Mouse (Mus musculus) lung, postnatal 14 days (tissue): Measurements from ENCODE around the gene Rpia.

Experiments used
- DNase-seq: peaks from one replicate; pipeline ENCODE4 v3.0.0; 2021

Gene Rpia

DNA sequence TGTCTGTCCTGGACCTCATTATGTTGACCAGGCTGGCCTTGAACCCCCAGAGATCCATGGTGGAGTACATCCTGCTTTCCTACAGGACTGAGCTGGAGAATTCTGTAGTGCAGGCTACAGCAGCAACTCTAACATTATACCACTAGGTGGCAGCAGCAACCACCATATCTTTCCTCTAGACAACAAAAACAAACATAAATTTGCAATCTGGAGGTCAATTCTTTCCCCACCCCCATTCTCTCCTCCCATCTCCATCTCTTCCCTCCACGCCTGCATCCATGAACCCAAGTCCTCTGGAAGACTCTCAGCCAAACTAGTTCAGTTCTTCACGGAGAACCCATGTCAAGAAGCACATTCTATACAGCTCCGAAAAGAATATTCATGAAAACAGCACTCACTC, 12.6 kb upstream of the Rpia start:
- peak; percentile 20 for DNase-seq

DNA sequence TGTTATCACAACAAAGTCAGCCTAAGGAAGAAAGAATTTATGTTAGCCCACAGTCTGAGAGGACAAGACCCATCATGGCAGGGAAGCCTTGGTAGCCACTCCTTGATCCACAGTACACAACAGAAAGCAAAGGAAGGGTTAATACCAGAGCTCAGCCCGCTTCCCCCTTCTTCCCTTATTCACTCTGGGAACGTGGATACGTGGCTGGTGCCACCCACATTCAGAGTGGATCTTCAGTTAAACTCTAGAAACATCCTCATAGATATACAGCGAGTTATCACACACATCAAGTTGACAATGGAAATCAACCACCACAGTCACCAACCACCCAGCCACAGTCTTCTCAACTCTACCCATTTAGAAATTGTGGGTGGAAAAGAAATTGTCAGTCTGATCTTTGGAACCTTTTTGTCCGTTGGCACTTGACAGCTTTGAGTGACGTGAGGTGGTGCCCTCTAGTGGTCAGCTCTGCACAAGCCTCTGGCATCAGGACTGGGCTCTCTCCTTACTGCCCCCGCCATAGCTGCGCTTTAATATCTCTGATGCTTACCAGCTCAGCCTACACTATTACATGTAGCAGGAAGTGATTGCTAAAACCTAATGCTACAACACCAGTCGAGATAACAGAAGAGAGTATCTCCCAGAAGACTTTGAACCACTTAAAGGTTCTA, 5.7 kb upstream of the Rpia start:
- DNase-seq = peak; percentile 82

DNA sequence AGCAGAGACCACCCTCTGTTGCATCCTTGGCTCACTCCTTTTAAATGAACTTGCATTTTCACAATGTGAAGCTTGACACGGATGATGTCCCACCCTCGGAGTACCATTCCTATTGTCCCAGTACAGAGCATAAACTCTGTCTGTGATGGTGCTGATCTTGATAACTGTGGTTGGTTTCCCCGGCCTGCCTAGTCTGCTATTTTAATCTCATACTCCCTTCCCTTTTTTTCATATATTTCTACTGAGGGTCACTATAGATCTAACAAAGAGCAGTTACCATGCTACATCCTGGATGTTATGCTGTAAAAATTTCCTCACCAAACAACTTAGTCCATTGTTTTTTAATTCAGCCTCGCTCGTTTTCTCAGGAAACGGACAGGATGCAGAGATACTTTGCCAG, 4.9 kb upstream of the Rpia start:
- no peak for DNase-seq

GRCm38 (mm10) chr6:70792644-70793043, 612 bp upstream of the Rpia start:
- DNase-seq = no peak

DNA sequence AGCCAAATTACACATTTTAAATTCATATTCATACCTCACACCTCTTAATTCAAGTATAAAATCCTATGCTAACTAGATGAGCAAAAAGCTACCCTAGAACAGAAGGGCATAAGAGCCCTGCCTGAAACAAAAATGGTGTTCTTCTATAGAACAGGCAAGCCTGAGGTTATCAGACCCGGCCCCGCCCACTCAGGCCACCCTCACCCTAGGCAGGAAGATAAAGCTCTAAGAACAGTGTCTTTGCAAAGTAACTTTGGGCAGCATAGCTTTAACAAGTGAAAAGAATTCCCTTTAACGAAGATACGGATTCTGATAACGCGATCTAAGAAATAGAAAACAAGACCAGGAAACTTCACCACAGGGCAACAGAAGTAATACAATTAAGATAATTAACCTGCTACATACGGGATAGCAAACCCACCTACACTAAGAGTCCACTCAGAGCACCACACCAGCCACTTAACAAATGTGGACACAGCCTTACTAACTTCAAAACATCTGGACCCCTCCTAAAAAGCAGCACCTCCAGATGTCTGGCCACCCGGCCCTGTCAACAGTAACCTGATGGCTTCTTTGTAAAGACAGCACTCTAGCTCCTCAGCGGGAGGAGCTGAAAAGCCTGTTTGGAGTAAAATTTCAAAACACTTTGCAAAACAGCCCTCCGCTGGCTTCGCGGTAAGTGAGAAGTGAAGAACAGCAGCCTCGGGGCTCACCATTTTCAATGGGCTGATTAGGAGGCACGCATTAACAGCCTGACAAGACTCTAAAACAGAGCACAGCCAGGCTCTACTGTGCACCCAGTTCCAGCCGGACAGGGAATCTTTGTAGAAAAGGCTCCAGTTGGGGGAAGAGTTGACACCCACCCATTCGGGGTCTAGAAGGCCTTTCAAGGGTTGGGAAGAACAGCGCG, 925 bp downstream of the Rpia start:
- DNase-seq = peak; percentile 41

DNA sequence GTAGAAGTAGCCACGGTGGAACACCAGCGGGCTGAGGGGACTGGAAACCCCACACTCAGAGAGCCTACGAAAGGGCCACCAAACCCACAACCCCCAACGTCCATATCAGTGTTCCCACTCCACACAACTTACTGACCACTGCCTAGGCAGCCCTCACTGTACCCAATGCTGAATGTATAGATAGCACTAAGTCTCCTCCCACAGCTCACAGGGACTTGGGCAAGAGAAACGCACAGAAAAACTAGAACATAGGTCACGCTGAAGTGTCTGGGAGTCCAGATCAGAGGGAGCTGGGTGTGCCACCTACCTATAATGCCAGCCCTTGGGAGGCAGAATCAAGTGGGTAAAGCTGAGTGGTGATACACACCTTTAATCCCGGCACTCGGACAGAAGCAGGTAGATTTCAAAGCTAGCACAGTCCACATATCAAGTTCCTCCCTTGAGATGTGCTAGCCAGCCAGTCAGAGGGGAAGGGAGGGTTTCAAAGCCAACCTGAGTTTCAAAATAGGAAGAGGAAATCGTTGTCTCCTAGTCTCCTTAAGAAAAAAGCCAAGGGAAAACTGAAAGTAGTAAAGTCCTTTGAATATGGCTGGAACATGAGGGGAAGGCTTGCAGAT, 1.9 kb downstream of the Rpia start:
- no peak for DNase-seq

DNA sequence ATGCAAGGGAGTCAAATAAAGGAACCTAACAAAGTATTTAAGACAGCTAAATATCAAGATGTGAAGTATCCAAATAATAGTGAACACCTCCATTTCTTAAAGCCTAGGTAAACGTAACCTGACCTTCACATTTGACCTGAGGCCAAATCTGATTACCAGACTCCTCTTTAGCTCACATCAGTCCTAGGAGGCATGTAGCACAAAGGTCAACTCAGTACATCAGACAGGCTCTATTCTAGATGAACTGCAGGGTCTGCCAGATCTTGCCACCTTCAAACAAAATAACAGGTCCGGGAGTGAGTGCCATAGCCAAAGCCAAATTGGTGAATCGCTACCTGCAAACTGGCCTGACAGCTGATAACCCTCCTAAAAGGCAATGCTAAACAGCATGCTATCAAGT, 2.9 kb downstream of the Rpia start:
- DNase-seq = no peak

DNA sequence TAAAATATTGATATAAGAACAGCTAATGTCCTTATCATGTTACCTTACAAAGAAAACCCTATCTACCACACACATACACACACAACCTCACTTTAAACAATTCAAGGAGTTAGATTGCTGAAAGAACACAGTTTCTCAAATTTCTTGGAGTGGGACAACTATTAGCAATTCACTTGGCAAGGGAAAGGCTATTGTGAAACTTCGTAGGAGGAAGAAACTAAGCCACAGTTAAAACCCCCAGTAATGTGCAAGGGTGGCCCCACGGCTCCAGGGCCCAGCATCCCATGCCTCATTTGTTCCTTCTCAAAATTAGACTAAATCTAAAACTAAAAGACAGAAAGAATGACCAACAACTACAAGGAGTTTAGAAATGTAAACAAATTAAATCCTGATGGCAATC, 4.5 kb downstream of the Rpia start:
- DNase-seq = peak; percentile 22

GRCm38 (mm10) chr6:70785852-70786251, 6.2 kb downstream of the Rpia start:
- no peak for DNase-seq

GRCm38 (mm10) chr6:70784811-70785210, 7.2 kb downstream of the Rpia start:
- DNase-seq = no peak

DNA sequence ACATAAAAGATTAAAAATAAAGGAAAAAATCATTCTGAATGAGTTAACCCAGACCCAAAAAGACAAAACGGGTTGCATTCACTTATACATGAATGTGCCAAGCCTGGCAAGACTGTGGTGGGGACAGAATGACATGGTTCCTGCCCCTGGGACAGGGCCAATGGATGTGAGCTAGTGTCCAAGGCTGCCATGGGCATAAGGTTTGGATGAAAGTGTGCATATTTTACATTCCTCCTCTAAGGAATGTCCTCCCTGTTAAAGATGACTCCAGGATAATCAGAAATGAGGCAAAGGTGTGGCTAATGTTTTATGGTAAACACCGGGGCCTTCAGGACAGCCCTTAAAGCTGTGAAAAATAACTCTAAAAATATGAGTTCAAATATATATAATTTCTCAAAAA, 10.7 kb downstream of the Rpia start:
- no peak for DNase-seq

- no peak for DNase-seq
Measured at GRCm38 (mm10) chr6:70774372-70774771, 17.7 kb downstream of the Rpia start.

DNA sequence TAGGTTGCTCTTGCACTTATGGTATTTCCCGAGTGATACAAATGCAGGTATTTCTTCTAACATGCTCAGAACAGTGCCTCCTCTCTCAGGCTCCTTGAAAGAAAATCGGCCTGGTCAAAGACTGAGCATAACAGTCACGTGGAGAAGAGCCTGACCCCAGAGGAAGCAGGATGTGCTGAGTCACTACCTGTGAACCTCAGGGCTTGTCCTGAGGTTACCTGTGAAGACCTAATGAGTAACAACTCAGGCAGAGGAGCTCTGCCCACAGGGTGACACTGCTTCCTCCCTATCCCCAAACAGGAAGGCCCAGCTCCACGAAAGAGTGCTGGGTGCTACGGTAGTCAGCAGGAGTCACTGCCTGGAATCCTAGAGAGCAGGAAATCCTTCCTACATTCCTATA, 18.3 kb downstream of the Rpia start:
- no peak for DNase-seq

GRCm38 (mm10) chr6:70768769-70769168, 23.3 kb downstream of the Rpia start:
- peak; percentile 79 for DNase-seq

DNA sequence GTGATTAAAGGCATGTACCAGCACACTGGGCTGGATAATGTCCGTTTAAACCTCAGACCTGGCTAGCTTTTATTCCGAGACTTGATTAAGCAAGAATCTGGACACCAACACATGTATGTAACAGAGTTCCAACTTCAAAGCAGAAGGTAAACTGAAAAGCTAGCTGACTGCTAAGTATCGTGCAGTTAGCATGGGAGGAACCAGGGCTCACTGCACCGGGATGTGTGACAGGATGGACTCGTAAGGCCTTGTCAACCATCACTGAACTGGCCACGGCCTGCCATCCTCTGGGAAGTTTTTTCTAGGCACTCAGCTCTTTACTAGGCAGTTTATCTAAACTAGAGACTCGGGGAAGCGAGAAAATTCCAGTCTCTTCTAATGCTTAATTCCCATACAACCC, 27.0 kb downstream of the Rpia start:
- no peak for DNase-seq

DNA sequence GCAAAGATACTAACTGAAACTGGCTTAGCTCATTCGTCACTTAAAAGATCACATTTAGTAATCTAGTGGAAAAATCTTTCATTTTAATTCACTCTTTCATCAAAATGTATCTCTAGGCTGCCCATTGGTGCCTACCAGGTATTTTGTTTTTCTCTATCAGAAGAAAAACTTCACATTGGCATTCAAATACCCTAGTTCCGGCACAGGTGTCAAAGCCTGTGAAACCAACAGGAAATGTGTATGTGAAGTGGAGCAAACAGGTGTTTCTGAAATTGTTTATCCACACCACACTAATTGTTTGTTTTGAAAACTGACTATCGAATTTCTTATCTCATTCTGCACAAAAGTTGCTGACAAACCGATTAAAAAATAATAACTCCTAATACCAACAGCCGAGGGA, 27.5 kb downstream of the Rpia start:
- no peak for DNase-seq

DNA sequence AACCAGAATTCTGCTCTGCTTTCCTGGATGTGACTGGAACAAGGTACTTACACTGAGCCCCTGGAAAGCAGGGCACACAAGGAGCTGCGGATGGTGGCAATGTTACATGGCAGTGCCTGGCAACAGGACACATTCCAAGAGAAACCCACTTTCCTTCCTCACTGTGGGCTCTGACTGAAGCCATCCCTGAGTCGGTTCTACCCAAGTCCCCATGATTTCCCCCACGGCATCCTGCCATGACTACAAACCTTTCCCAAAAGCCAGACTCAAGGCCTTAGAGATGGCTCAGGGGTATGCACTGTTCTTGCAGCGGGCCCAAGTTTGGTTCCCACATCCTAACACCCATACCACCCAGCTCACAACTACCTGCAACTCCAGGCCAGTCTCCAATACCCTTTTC, 28.2 kb downstream of the Rpia start:
- DNase-seq = no peak

GRCm38 (mm10) chr6:70762659-70763058, 29.4 kb downstream of the Rpia start:
- DNase-seq = no peak

DNA sequence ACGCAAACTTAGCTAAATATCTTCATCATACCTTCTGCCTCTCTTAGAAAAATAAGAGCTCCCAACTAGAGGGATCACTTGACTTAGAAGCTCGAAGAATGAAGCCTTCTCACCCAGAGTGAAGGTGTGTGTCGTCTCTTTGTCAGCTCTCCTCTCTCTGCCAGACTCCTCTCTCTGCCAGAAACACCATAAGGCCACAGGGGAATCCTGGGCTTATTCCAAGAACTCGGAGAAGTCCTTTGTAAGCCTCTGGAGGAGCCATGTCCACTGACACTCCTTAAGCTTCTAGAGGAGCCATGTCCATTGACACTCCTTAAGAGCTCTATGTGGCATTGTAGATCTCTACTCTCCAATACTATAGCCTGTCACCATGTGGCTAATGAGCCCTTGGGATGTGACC, 31.1 kb downstream of the Rpia start:
- DNase-seq = no peak

GRCm38 (mm10) chr6:70754833-70755232, 37.2 kb downstream of the Rpia start:
- DNase-seq = no peak

GRCm38 (mm10) chr6:70752351-70752750, 39.7 kb downstream of the Rpia start:
- peak; percentile 14 for DNase-seq

GRCm38 (mm10) chr6:70751898-70752273, 40.1 kb downstream of the Rpia start:
- no peak for DNase-seq

GRCm38 (mm10) chr6:70751251-70751897, 40.7 kb downstream of the Rpia start:
- DNase-seq = no peak

DNA sequence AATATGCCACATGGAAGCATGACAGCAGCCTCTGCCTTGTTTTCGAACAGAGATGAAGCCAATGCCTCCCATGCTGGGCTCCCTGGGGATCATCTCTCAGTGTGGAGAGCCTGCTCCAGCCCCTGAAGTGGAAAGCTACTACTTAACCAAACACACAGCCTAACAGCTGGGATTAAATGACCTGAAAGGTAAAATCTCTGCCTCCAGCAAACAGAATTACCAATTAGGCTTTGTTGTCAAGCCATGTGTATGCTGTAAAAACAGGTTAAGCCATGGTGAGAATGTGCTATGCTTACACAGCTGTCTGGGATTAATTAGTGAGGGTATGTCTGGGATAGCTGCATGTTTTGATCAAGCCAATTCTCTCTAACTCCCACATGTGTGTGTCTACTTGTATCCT, 42.3 kb downstream of the Rpia start:
- DNase-seq = no peak
